Mouse (Mus musculus) bone marrow macrophage, adult 2 months (primary cell): Measurements from ENCODE around the gene Vmn1r180.

Experiments
- CTCF ChIP-seq: IDR thresholded peaks from 2 replicates; pipeline ENCODE4 v1.5.1; 2012; ENCODE audit warnings: low read depth, mild to moderate bottlenecking, low read length, moderate library complexity
- POLR2A ChIP-seq: IDR thresholded peaks from 2 replicates; pipeline ENCODE4 v1.6.1; 2012; ENCODE audit warnings: mild to moderate bottlenecking, low read depth, low read length, borderline replicate concordance

DNA sequence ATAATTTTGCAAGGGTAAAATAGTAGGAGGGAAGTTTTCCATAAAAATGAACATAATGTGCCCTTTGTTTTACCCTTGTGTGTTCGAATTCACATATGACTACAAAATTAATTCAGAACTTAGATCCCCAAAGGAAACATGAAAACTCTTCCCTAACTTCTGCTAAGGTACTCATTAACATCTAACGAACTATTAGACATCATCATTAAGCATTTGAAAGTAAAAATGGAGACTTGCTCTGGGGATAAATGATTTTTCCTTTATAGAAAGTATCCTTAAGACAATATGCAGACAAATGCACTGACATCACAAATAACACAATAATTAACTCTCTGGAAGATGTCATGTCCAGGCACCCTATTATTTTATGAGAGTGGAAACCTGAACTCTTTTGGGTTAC, 23.8 kb upstream of the Vmn1r180 start, which contains the start of gene Vmn1r179:
- TF ChIP-seq CTCF = no peak
- no peak for TF ChIP-seq POLR2A
